Mouse (Mus musculus): ENCODE data around the gene Ttc33. TPM values are rescaled to one million over a fixed set of nuclear protein-coding genes. Genes with fewer than 3 reads are reported as not detected.

The Ttc33 gene
- polyA plus RNA-seq, 1 experiment: 0.21 TPM

GRCm38 (mm10) chr15:5243036-5243958 is 58.0 kb downstream of the Ttc33 start:
- Histone ChIP-seq H3K27me3 (ENCODE audit: control insufficient read depth) (peaks cover 49% of the 10 kb centered on the region), H3K4me3 (replicated peaks) (peak overlapping the region; percentile 75), H3K36me3 (ENCODE audit: control insufficient read depth) (no peaks in the 10 kb centered on the region), H3K4me1 (ENCODE audit: control insufficient read depth) (peaks cover 60% of the 10 kb centered on the region), H3K9me3 (ENCODE audit: control insufficient read depth, low read length) (no peaks in the 10 kb centered on the region)
- TF ChIP-seq GATA1 (IDR thresholded peaks at IDR 0.05; ENCODE audit: low read length) (no peak), TAL1 (IDR thresholded peaks at IDR 0.05; ENCODE audit: low read length) (no peak)

- Histone ChIP-seq H3K36me3 (ENCODE audit: control insufficient read depth) (no peaks in the 10 kb centered on the region), H3K4me1 (ENCODE audit: control insufficient read depth) (peaks cover 57% of the 10 kb centered on the region), H3K9me3 (ENCODE audit: control insufficient read depth, low read length) (no peaks in the 10 kb centered on the region), H3K27me3 (ENCODE audit: control insufficient read depth) (peaks cover 49% of the 10 kb centered on the region), H3K4me3 (replicated peaks) (peak within 1 kb of the TSS; percentile 75)
- TF ChIP-seq GATA1 (IDR thresholded peaks at IDR 0.05; ENCODE audit: low read length): no peak
- no peak for TF ChIP-seq TAL1 (IDR thresholded peaks at IDR 0.05; ENCODE audit: low read length)
Observed at GRCm38 (mm10) chr15:5243959-5244905, 58.9 kb downstream of the Ttc33 start, which contains the start of gene Ptger4. Gene Ptger4 (minus strand): TSS chr15:5244187.

- no peak overlapping the region for H3K4me3 ChIP-seq (replicated peaks)
- no peaks in the 10 kb centered on the region for H3K4me1 ChIP-seq (ENCODE audit: control insufficient read depth)
- H3K36me3 ChIP-seq (ENCODE audit: control insufficient read depth): no peaks in the 10 kb centered on the region
- TF ChIP-seq GATA1 (IDR thresholded peaks at IDR 0.05; ENCODE audit: low read length): no peak
- no peak for TF ChIP-seq TAL1 (IDR thresholded peaks at IDR 0.05; ENCODE audit: low read length)
- H3K9me3 ChIP-seq (ENCODE audit: control insufficient read depth, low read length): no peaks in the 10 kb centered on the region
- H3K27me3 ChIP-seq (ENCODE audit: control insufficient read depth): peaks cover 12% of the 10 kb centered on the region
Observed at GRCm38 (mm10) chr15:5250182-5250581, 64.9 kb downstream of the Ttc33 start.

GRCm38 (mm10) chr15:5260183-5260582 is 74.9 kb downstream of the Ttc33 start:
- H3K27me3 ChIP-seq (ENCODE audit: control insufficient read depth): no peaks in the 10 kb centered on the region
- no peaks in the 10 kb centered on the region for H3K36me3 ChIP-seq (ENCODE audit: control insufficient read depth)
- no peak for TF ChIP-seq GATA1 (IDR thresholded peaks at IDR 0.05; ENCODE audit: low read length)
- TF ChIP-seq TAL1 (IDR thresholded peaks at IDR 0.05; ENCODE audit: low read length): no peak
- no peak overlapping the region for H3K4me3 ChIP-seq (replicated peaks)
- 0 out of 2 replicates have a peak, but pooled peaks cover 2% of the 10 kb centered on the region for H3K9me3 ChIP-seq (ENCODE audit: control insufficient read depth, low read length)
- H3K4me1 ChIP-seq (ENCODE audit: control insufficient read depth): peaks cover 8% of the 10 kb centered on the region

GRCm38 (mm10) chr15:5261004-5261403 is 75.7 kb downstream of the Ttc33 start:
- Histone ChIP-seq H3K4me3 (replicated peaks) (no peak overlapping the region), H3K36me3 (ENCODE audit: control insufficient read depth) (no peaks in the 10 kb centered on the region), H3K4me1 (ENCODE audit: control insufficient read depth) (peaks cover 8% of the 10 kb centered on the region), H3K9me3 (ENCODE audit: control insufficient read depth, low read length) (0 out of 2 replicates have a peak, but pooled peaks cover 2% of the 10 kb centered on the region), H3K27me3 (ENCODE audit: control insufficient read depth) (no peaks in the 10 kb centered on the region)
- TF ChIP-seq TAL1 (IDR thresholded peaks at IDR 0.05; ENCODE audit: low read length) (no peak), GATA1 (IDR thresholded peaks at IDR 0.05; ENCODE audit: low read length) (no peak)

- no peak overlapping the region for H3K4me3 ChIP-seq (replicated peaks)
- H3K36me3 ChIP-seq (ENCODE audit: control insufficient read depth): no peaks in the 10 kb centered on the region
- TF ChIP-seq GATA1 (IDR thresholded peaks at IDR 0.05; ENCODE audit: low read length) (no peak), TAL1 (IDR thresholded peaks at IDR 0.05; ENCODE audit: low read length) (no peak)
- H3K4me1 ChIP-seq (ENCODE audit: control insufficient read depth): peaks cover 8% of the 10 kb centered on the region
- H3K9me3 ChIP-seq (ENCODE audit: control insufficient read depth, low read length): 0 out of 2 replicates have a peak, but pooled peaks cover 2% of the 10 kb centered on the region
- no peaks in the 10 kb centered on the region for H3K27me3 ChIP-seq (ENCODE audit: control insufficient read depth)
Observed at GRCm38 (mm10) chr15:5262095-5262667, 76.9 kb downstream of the Ttc33 start.

GRCm38 (mm10) chr15:5262874-5263504 is 77.7 kb downstream of the Ttc33 start:
- no peak for TF ChIP-seq TAL1 (IDR thresholded peaks at IDR 0.05; ENCODE audit: low read length)
- no peak for TF ChIP-seq GATA1 (IDR thresholded peaks at IDR 0.05; ENCODE audit: low read length)
- Histone ChIP-seq H3K27me3 (ENCODE audit: control insufficient read depth) (no peaks in the 10 kb centered on the region), H3K4me3 (replicated peaks) (no peak overlapping the region), H3K9me3 (ENCODE audit: control insufficient read depth, low read length) (0 out of 2 replicates have a peak, but pooled peaks cover 2% of the 10 kb centered on the region), H3K4me1 (ENCODE audit: control insufficient read depth) (peaks cover 8% of the 10 kb centered on the region), H3K36me3 (ENCODE audit: control insufficient read depth) (no peaks in the 10 kb centered on the region)

- H3K4me3 ChIP-seq (replicated peaks): no peak overlapping the region
- TF ChIP-seq GATA1 (IDR thresholded peaks at IDR 0.05; ENCODE audit: low read length) (no peak), TAL1 (IDR thresholded peaks at IDR 0.05; ENCODE audit: low read length) (no peak)
- peaks cover 3% of the 10 kb centered on the region; the same call in 1 of the 2 replicates for H3K4me1 ChIP-seq (ENCODE audit: control insufficient read depth)
- H3K36me3 ChIP-seq (ENCODE audit: control insufficient read depth): no peaks in the 10 kb centered on the region
- no peaks in the 10 kb centered on the region for H3K27me3 ChIP-seq (ENCODE audit: control insufficient read depth)
- 0 out of 2 replicates have a peak, but pooled peaks cover 2% of the 10 kb centered on the region for H3K9me3 ChIP-seq (ENCODE audit: control insufficient read depth, low read length)
Observed at GRCm38 (mm10) chr15:5266095-5266494, 80.8 kb downstream of the Ttc33 start.

Other genes with a start within 250 kb of the Ttc33 start
- not detected in 2 replicates for gene C7, start 121.8 kb upstream of the Ttc33 start, polyA plus RNA-seq (2012)
- 0.01 TPM in 2 replicates for gene Card6, start 77.0 kb upstream of the Ttc33 start, polyA plus RNA-seq (2012)
- gene Rpl37, start 68.9 kb upstream of the Ttc33 start, polyA plus RNA-seq (2012): 12.6 and 13.1 TPM in 2 replicates
- 0.23 and 0.25 TPM in 2 replicates for gene Prkaa1, start 41.7 kb upstream of the Ttc33 start, polyA plus RNA-seq (2012)
- gene Ptger4, start 58.7 kb downstream of the Ttc33 start, polyA plus RNA-seq (2012): 0.08 and 0.09 TPM in 2 replicates